Mouse (Mus musculus): Measurements from ENCODE around the gene a. TPM values are rescaled to one million over a fixed set of nuclear protein-coding genes. Genes with fewer than 3 reads are reported as not detected.
A peak's percentile ranks its signal among the peaks of the same experiment; 100 is the strongest.
"Not testable (repeated sequence)": the region's sequence is repeated elsewhere in the genome, so short reads cannot be mapped to it uniquely, and the experiment has no call there.

Gene a
- polyA plus RNA-seq, 1 experiment, result not detected

DNA sequence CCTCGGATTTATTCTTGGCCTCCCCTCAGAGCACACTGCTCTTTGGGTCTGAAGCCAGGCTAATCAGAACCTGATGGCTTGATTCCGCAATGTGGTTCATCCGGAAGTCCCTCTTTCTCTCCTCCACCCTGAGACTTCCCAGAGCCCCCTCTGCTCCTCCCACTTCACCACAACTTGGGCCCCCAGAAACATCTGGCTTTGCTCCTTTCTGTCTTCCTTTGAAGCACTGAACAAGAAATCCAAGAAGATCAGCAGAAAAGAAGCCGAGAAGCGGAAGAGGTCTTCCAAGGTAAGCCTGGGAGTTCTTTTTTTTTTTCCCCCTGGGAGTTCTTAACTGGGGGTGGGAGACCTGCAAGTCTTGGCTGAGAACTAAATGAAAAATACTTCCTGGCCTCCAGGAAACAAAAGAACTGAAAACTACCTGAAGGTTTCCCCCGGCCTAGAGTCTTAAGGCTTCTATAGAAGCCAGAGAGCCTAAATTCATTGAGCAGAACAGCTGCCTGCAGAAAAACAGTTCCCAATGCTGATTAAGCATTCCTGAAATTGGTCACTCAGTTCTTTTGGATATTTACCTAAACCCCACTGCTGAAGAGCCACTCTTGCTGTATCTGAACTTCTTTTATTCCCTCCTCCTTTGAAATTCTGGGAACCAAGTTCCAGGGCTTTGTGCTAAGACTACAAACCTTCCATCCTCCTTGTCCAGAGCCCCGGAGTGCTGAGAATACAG, 256.4 kb downstream of the a start:
- Histone ChIP-seq H3K36me3 (ENCODE audit: control insufficient read depth, insufficient read depth, low read length, poor library complexity, severe bottlenecking) (no peaks in the 10 kb centered on the region), H3K27me3 (ENCODE audit: control insufficient read depth, insufficient read depth, low read length, poor library complexity, severe bottlenecking) (no peaks in the 10 kb centered on the region), H3K4me3 (ENCODE audit: low read depth, low read length) (no peak overlapping the region), H3K9ac (ENCODE audit: low read depth, poor library complexity, severe bottlenecking) (no peak overlapping the region), H3K9me3 (replicated peaks; ENCODE audit: control insufficient read depth, insufficient read depth, low read length, poor library complexity, severe bottlenecking) (no peaks in the 10 kb centered on the region), H3K4me1 (ENCODE audit: control insufficient read depth, insufficient read depth, low read length) (no peaks in the 10 kb centered on the region), H3K27ac (ENCODE audit: insufficient read depth, low read length) (no peak overlapping the region)
- TF ChIP-seq CTCF (IDR thresholded peaks at IDR 0.05; ENCODE audit: low read depth, low read length), result no peak
- TF ChIP-seq EP300 (IDR thresholded peaks at IDR 0.05; ENCODE audit: insufficient read depth, low read depth, low read length), result no peak
- no peak for TF ChIP-seq POLR2A (IDR thresholded peaks at IDR 0.05; ENCODE audit: insufficient read depth, low read length)

DNA sequence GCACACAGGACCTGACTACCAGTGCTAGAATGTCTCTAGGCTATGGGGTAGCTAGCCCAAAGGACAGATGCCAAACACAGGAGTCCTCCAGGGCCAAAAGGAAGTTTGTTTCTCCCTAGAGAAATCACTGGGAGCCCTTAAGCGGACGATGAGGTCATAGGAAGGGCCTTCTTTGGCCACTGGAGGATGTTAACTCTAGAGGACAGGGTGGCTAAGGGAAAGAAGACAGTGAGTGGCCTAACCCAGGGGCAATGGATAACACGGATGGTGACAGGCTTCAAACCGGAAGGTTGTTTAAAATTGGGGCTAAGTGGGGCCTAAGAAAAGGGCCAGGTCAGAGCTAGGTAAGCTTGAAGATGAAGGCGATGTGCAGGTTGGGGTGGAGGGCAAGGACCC, 258.9 kb downstream of the a start:
- Histone ChIP-seq H3K4me3 (ENCODE audit: low read depth, low read length) (peak overlapping the region; percentile 78), H3K27ac (ENCODE audit: insufficient read depth, low read length) (peak overlapping the region; percentile 10; the same call in 1 of the 2 replicates), H3K9me3 (replicated peaks; ENCODE audit: control insufficient read depth, insufficient read depth, low read length, poor library complexity, severe bottlenecking) (no peaks in the 10 kb centered on the region), H3K27me3 (ENCODE audit: control insufficient read depth, insufficient read depth, low read length, poor library complexity, severe bottlenecking) (no peaks in the 10 kb centered on the region), H3K9ac (ENCODE audit: low read depth, poor library complexity, severe bottlenecking) (peak overlapping the region; percentile 76), H3K36me3 (ENCODE audit: control insufficient read depth, insufficient read depth, low read length, poor library complexity, severe bottlenecking) (no peaks in the 10 kb centered on the region), H3K4me1 (ENCODE audit: control insufficient read depth, insufficient read depth, low read length) (no peaks in the 10 kb centered on the region)
- TF ChIP-seq EP300 (IDR thresholded peaks at IDR 0.05; ENCODE audit: insufficient read depth, low read depth, low read length), result no peak
- no peak for TF ChIP-seq CTCF (IDR thresholded peaks at IDR 0.05; ENCODE audit: low read depth, low read length)
- no peak for TF ChIP-seq POLR2A (IDR thresholded peaks at IDR 0.05; ENCODE audit: insufficient read depth, low read length)

DNA sequence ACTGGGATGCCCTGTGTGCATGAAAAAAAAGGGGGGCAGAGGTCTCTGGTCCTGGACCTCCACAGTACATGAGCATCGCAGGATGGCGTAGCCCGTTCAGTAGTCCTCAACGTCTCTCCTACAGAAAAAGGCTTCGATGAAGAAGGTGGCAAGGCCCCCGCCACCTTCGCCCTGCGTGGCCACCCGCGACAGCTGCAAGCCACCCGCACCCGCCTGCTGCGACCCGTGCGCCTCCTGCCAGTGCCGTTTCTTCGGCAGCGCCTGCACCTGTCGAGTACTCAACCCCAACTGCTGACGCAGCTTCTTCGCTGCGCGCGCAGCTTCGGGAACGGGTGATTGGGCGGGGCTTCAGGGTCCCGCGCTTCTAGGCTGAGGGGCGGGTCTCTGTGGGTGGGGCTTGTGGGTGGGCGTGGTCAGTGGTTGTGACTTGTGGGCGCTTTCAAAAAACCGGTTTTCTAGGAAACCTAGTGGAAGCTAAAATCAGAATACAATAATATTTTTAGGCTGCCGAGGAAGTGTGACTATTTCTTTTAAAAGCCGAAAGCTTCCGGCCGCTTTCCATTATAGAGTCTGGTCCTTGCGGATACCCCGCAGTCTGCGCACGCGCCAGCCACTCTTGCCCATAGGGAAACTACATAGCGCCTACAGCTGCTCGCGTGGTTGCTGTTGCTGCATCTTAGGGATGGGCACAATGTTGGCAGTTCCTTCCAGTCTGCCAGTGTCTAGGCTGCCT, 259.5 kb downstream of the a start:
- H3K27me3 ChIP-seq (ENCODE audit: control insufficient read depth, insufficient read depth, low read length, poor library complexity, severe bottlenecking), result no peaks in the 10 kb centered on the region
- no peaks in the 10 kb centered on the region for H3K4me1 ChIP-seq (ENCODE audit: control insufficient read depth, insufficient read depth, low read length)
- H3K27ac ChIP-seq (ENCODE audit: insufficient read depth, low read length), result peak overlapping the region; percentile 20; the same call in 1 of the 2 replicates
- peak overlapping the region; percentile 76 for H3K9ac ChIP-seq (ENCODE audit: low read depth, poor library complexity, severe bottlenecking)
- peak; percentile 73; the same call in 1 of the 2 replicates for TF ChIP-seq EP300 (IDR thresholded peaks at IDR 0.05; ENCODE audit: insufficient read depth, low read depth, low read length)
- no peak for TF ChIP-seq CTCF (IDR thresholded peaks at IDR 0.05; ENCODE audit: low read depth, low read length)
- peak; percentile 98 for TF ChIP-seq POLR2A (IDR thresholded peaks at IDR 0.05; ENCODE audit: insufficient read depth, low read length)
- H3K36me3 ChIP-seq (ENCODE audit: control insufficient read depth, insufficient read depth, low read length, poor library complexity, severe bottlenecking), result no peaks in the 10 kb centered on the region
- no peaks in the 10 kb centered on the region for H3K9me3 ChIP-seq (replicated peaks; ENCODE audit: control insufficient read depth, insufficient read depth, low read length, poor library complexity, severe bottlenecking)
- H3K4me3 ChIP-seq (ENCODE audit: low read depth, low read length), result peak overlapping the region; percentile 78

DNA sequence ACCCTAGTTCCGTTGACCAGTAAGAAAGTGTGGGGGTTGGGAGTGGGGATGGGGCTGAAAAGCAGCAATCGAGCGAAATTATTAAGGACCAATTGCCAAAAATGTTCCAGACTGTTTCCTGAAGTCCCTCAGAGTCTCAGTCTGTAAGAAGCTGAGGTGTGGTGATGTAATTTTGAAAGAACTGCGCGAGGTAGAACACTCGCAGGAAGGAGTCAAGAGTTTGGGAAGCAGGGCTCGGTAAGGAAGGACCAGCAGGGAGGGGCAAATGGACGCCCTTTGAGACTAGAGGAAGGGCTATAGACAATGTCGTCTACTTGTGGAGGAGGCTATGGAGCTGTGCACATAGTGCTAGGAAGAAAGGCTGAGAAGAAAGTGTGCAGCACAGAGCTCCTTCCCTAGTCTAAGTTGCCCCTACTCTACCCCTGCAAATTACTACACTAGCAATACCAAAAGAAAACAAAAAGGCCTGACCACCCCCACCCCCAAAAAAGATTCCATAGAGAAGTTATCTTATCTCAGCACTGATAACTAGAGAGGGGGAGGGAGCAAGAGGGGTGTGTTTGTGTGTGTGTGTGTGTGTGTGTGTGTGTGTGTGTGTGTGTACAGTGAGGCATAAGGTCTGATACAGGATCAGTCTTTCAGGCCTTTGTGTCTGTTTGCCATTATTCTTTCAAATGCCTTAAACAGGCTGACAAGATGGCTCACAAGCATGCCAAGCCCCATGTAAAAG, 260.6 kb downstream of the a start:
- H3K27ac ChIP-seq (ENCODE audit: insufficient read depth, low read length), result peak overlapping the region; percentile 3; the same call in 1 of the 2 replicates
- no peaks in the 10 kb centered on the region for H3K36me3 ChIP-seq (ENCODE audit: control insufficient read depth, insufficient read depth, low read length, poor library complexity, severe bottlenecking)
- no peak overlapping the region for H3K4me3 ChIP-seq (ENCODE audit: low read depth, low read length)
- H3K9ac ChIP-seq (ENCODE audit: low read depth, poor library complexity, severe bottlenecking), result peak overlapping the region; percentile 76
- TF ChIP-seq EP300 (IDR thresholded peaks at IDR 0.05; ENCODE audit: insufficient read depth, low read depth, low read length) (no peak), POLR2A (IDR thresholded peaks at IDR 0.05; ENCODE audit: insufficient read depth, low read length) (no peak), CTCF (IDR thresholded peaks at IDR 0.05; ENCODE audit: low read depth, low read length) (no peak)
- H3K9me3 ChIP-seq (replicated peaks; ENCODE audit: control insufficient read depth, insufficient read depth, low read length, poor library complexity, severe bottlenecking), result no peaks in the 10 kb centered on the region
- H3K27me3 ChIP-seq (ENCODE audit: control insufficient read depth, insufficient read depth, low read length, poor library complexity, severe bottlenecking), result no peaks in the 10 kb centered on the region
- H3K4me1 ChIP-seq (ENCODE audit: control insufficient read depth, insufficient read depth, low read length), result no peaks in the 10 kb centered on the region

DNA sequence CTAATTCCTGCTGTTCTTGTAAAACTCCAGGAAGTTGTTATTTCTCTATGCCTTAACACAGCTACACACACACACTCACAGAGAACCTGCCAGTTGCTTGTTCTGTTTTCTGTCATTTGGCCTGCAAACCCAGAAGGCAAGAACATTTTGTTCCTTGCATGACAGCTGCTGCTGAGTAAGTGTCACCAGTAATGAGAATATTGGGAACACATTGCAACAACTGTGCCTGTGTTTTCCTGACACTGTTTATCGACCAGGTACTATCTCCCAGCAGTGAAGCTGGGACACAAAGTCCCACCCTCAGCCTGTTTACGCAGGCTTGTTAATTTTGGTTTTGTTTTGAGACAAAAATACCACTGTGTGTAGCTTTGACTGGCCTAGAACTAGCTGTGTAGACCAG, 261.5 kb downstream of the a start:
- no peaks in the 10 kb centered on the region for H3K9me3 ChIP-seq (replicated peaks; ENCODE audit: control insufficient read depth, insufficient read depth, low read length, poor library complexity, severe bottlenecking)
- H3K4me1 ChIP-seq (ENCODE audit: control insufficient read depth, insufficient read depth, low read length), result no peaks in the 10 kb centered on the region
- no peak overlapping the region for H3K9ac ChIP-seq (ENCODE audit: low read depth, poor library complexity, severe bottlenecking)
- no peak for TF ChIP-seq EP300 (IDR thresholded peaks at IDR 0.05; ENCODE audit: insufficient read depth, low read depth, low read length)
- TF ChIP-seq CTCF (IDR thresholded peaks at IDR 0.05; ENCODE audit: low read depth, low read length), result no peak
- no peak for TF ChIP-seq POLR2A (IDR thresholded peaks at IDR 0.05; ENCODE audit: insufficient read depth, low read length)
- H3K36me3 ChIP-seq (ENCODE audit: control insufficient read depth, insufficient read depth, low read length, poor library complexity, severe bottlenecking), result no peaks in the 10 kb centered on the region
- H3K27ac ChIP-seq (ENCODE audit: insufficient read depth, low read length), result no peak overlapping the region
- no peaks in the 10 kb centered on the region for H3K27me3 ChIP-seq (ENCODE audit: control insufficient read depth, insufficient read depth, low read length, poor library complexity, severe bottlenecking)
- no peak overlapping the region for H3K4me3 ChIP-seq (ENCODE audit: low read depth, low read length)

DNA sequence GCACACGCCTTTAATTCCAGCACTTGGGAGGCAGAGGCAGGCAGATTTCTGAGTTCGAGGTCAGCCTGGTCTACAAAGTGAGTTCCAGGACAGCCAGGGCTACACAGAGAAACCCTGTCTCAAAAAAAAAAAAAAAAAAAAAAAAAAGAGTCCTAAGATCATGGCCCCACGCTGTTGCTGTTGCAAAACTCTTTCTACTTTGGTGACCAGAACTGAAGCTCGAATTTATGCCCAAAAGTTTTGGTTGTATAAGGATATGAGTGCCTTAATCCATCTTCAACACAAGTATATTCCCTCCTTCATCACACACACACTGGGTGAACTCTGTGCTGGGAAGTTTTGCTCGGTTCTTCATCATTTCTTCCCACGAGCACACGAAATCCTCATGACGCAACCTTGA, 262.3 kb downstream of the a start:
- H3K36me3 ChIP-seq (ENCODE audit: control insufficient read depth, insufficient read depth, low read length, poor library complexity, severe bottlenecking); H3K9me3 ChIP-seq (replicated peaks; ENCODE audit: control insufficient read depth, insufficient read depth, low read length, poor library complexity, severe bottlenecking); H3K4me3 ChIP-seq (ENCODE audit: low read depth, low read length); H3K27ac ChIP-seq (ENCODE audit: insufficient read depth, low read length); H3K9ac ChIP-seq (ENCODE audit: low read depth, poor library complexity, severe bottlenecking); H3K27me3 ChIP-seq (ENCODE audit: control insufficient read depth, insufficient read depth, low read length, poor library complexity, severe bottlenecking); H3K4me1 ChIP-seq (ENCODE audit: control insufficient read depth, insufficient read depth, low read length): not testable (repeated sequence)

Data from ES-Bruce4 (cell line).